Mouse (Mus musculus): ENCODE measurements at regions not wholly inside any gene's neighbourhood (a gene's known extent, or its start where the extent isn't known, plus 50 kb on each side); places are given as distances from the start of the nearest gene placed in this dataset.

DNA sequence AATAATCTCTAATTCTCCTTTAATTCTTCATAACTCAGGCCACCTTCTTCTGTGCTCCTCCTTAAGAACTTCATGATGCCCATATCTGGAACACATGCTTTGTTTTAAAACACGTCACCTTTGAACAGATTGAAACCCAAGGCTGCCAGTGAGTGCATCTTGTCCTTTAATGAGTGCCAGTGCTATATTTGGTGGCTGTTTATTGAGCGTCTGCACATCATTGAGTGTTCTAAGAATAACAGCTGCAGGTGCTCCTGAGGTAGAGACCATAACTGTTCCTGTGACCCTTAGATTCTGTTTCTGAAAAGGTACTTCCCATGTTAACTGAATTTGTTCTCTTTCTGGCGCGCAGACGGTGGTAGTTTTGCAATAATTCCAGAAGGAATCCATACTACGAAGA is 1006.4 kb upstream of the Adgrl4 start:
- TF ChIP-seq POLR2A (IDR thresholded peaks at IDR 0.05; ENCODE audit: low read depth, low read length) = no peak
- TF ChIP-seq CTCF (IDR thresholded peaks at IDR 0.05; ENCODE audit: borderline replicate concordance, insufficient read depth, low read length) = no peak
